Mouse (Mus musculus): ENCODE measurements at regions not wholly inside any gene's neighbourhood (a gene's known extent, or its start where the extent isn't known, plus 50 kb on each side); places are given as distances from the start of the nearest gene placed in this dataset.

DNA sequence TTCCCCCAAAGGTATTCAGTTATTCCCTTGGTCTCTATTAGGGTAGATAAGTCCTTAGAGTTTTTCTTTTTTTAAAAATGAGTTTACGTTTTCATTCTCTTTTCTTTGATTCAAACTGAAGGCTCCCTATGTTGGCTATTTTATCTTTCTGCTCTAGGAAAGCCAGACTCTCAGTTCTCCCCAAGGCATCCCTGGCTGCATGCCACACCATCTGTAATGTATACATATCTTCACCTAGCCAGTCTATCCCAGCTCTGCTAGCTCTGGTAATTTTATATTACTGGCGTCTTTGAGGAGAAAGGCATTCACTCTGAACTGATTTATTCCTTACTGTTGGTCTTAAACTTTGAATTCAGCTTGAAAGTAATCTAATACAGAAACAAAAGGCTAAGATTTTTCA, 65.2 kb upstream of the Cabcoco1 start:
- DNase-seq (ENCODE audit: low spot score): no peak

- peak; percentile 2 for DNase-seq (ENCODE audit: low spot score)
Measured at GRCm38 (mm10) chr10:68611906-68612305, 70.2 kb upstream of the Cabcoco1 start.

- DNase-seq (ENCODE audit: low spot score): no peak
Measured at GRCm38 (mm10) chr10:68612727-68613126, 71.0 kb upstream of the Cabcoco1 start.

DNA sequence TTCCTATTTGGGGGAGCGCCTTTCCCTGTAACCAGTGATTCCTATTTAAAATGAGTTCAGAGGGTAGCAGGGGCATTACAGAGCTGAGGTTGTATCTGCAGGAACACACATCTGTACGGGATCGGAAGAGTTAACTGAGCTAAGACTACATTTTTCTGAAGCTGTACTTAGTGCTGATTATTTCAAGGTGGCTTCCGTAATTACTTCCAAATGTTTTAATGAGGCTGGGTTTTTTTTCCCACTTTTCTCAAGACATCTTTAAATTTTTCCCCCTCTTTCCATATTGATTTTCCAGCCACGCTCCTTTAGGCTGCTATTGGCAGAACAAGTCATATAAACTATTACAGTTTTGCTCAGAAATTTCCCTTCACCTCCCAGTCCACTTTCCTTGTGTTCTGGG, 82.1 kb upstream of the Cabcoco1 start:
- no peak for DNase-seq (ENCODE audit: low spot score)

DNA sequence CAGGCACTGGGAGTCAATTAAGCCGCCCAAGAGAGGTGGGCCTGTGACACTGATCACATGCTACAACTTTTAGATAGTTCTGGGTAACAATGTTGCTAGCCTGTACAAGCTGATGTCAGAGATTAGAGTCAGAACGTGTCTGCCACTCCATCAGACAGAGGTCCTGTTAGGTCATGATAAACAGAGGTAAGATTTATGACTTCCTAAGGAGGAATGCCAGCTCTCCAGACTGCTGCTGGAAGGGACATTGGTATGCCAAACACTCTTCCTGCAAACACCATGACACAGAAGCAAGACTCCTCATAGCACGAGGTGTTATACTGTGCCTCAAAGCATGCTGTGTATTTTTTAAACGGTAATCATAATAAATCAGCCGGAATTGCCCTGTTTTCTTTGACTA, 83.6 kb upstream of the Cabcoco1 start:
- DNase-seq (ENCODE audit: low spot score): no peak

GRCm38 (mm10) chr10:68625752-68626151, 84.1 kb upstream of the Cabcoco1 start:
- DNase-seq (ENCODE audit: low spot score): no peak

DNA sequence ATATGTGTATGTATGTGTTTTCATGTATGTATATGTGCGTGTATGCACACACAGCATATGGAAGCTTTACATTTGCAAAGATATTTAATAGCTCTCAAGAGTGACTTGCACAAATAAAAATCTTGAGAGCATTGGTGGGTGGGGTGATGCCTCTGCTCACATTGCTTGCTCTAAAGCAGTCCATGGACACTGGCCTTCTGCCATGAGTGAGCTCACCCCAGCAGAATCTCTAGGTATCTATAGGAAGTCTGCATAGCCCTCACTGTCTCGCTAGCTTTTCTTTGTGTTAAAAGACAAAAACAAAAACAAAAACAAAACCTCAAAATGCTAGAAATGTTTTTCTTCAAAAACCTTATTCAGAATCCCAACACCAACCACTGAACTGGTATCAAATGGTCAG, 87.8 kb upstream of the Cabcoco1 start:
- DNase-seq (ENCODE audit: low spot score): no peak

DNA sequence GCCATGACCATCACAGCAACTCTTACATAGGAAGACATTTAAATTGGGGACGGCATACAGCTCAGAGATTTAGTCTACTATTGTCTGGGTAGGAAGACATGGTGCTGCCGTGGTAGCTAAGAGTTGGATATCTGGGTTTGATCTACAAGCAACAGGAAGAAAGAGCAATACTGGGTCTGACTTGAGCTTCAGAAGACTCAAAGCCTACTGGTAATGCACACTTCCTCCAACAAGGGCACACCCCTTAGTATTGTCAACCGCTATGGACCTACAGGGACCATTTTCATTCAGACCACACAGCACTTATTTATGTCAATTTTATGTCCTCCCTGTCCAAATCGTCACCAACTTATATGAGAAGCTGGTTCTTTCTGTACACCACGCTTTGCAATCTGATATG, 90.3 kb upstream of the Tmem26 start:
- DNase-seq (ENCODE audit: low spot score): peak; percentile 15

DNA sequence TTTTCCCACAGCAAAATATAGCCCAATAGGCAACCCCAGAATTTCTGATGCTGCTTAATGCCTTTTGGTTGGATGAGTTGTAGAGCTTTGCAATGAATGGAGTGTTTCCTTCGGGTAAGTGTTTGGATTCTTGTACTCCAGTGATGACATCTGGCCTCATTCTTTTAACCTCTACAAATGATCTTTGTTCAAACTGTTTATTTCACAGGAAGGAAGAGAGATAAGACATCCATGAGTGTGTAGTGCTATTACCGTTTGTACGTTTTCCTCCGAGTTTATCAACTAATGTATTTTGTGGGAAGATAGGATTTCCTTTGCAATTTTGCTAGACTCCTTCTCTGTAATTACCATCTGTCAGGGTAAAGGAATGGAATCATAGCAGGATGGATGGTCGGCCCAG, 70.7 kb upstream of the Tmem26 start:
- no peak for DNase-seq (ENCODE audit: low spot score)

DNA sequence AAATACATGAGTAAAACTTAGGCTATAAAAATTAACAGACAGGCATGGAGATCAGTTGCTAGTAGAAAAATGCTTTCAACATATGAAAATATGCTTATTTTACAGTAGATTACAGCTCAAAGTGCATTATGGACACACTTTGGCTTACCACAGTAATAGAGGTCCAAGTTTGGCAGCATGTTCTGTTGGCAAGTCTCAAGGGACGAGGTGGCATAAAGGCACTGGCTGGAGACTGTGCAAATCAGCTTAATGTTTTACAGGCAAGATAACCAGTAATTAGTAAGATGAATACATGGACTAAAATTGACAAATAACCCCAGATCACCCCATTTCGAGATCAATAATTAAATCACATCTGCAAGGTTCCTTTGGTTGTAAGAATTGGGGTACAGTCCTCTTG, 68.0 kb upstream of the Tmem26 start:
- DNase-seq (ENCODE audit: low spot score): no peak

DNA sequence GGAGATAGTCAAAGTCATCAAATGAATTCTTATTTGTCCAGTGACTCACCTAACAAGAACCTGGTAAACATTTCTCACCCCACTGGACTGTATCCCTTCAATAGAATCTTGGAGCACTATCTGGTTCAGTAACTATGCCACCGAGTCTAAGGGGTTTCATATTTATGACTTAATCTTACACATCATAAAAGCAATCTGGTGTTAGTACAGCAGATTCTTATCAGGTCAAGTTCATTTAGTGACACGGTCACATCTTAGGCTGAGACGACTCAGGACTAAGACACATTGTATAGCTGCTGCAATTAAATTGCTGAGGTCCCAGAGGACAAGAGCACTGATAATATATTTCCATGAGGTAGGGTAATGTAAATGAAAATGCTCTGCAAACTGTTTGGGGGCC, 57.4 kb upstream of the Tmem26 start:
- no peak for DNase-seq (ENCODE audit: low spot score)

DNA sequence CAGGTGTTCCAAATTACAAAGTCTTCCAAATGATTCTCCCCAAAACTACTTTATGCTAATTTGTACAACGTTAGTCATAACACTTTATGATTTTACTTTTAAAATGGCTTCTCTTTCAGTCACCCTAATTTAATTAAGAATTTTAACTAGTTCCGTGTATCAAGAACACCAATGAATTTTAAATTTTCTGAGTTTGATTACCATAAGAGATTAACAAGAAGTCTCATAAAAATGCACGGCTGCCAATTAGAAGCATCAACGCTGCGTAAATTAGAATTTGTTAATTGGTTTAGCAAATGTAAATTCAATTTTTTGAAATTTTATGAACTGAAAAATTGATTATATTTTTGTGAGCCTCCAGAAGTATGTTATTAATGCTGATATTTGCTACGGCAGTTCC, 54.1 kb upstream of the Tmem26 start:
- DNase-seq (ENCODE audit: low spot score): no peak

- DNase-seq (ENCODE audit: low spot score): no peak
Measured at GRCm38 (mm10) chr10:68669992-68670391, 53.5 kb upstream of the Tmem26 start.

DNA sequence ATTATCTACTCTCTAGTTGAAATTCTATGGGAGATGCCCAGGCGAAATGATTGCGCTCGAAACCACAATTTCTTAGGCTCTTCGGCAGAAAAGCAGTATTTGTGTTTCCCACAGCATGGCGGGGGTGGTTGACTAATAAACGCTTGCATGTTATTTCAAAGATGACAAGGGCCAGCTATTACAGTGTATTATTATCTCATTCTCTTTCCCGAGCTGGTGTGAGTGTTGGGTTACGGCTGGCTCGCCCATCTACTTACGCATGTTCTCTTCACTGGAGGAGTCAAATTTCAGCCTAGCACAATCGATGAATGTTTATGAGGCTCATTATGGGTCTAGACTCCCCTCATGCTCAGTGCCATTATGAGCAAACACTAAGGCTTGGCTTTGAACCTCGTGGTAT, 51.2 kb upstream of the Tmem26 start:
- DNase-seq (ENCODE audit: low spot score): no peak

- peak; percentile 89 for DNase-seq (ENCODE audit: low spot score)
Measured at GRCm38 (mm10) chr10:68673102-68673872, 50.2 kb upstream of the Tmem26 start.

Data from T-cell, adult 2 months (primary cell).